Mouse (Mus musculus) heart, postnatal 10 days (tissue): ENCODE measurements around the gene Arhgef17. TPM values are rescaled to one million over a fixed set of nuclear protein-coding genes. Genes with fewer than 3 reads are reported as not detected.
"Not testable (repeated sequence)": the region's sequence is repeated elsewhere in the genome, so short reads cannot be mapped to it uniquely, and the experiment has no call there.

ENCODE experiments used
- DNase-seq, 2 experiments: peaks; one replicate each; pipeline ENCODE4 v3.0.0; 2021
- intact Hi-C: fragments of 180-260 bp; cut with DNase I; formaldehyde crosslinking; loops from one replicate; pipeline ENCODE4 v1.15.1; 2025
- total RNA-seq, 2 experiments: library from RNA; stranded (reverse); gene quantifications; 2 replicates each; pipeline ENCODE4 v1.2.3; 2021

Arhgef17 gene
- total RNA-seq, 2 experiments from 2014 or later: 32.9 to 41.2 TPM

DNA sequence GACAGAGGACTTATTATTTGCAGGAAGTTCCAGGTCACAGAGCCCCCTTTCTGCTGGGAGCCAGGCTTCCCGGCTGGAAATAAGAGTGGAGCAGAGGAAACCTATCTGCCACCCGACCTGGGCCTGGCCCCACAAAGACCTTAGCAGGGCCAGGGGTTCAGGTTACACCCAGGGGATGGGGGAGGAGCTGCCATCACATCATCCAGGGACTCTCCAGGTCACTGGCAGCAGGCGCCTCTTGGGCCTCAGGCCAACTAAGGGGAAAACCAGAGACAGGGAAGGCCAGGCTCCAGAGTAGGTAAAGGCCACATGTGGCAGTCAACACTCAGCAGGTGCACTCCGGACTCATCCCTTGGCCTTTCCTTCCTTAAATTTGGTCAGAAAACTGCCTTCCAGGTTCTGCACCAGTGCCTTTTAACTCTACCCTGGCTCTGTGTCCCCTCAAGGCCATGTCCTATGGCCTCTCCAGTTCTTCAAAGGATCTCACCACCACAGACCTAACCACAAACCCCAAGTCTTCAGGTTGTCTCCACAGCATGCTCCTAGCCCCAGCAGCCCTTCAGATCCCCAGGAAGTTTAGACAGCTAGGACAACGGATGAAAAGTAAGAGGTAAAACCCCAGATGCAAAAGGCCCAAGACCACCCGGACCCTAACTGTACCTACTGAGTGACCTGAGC is 77.6 kb downstream of the Arhgef17 start:
- intact Hi-C loops: no loop called here

DNA sequence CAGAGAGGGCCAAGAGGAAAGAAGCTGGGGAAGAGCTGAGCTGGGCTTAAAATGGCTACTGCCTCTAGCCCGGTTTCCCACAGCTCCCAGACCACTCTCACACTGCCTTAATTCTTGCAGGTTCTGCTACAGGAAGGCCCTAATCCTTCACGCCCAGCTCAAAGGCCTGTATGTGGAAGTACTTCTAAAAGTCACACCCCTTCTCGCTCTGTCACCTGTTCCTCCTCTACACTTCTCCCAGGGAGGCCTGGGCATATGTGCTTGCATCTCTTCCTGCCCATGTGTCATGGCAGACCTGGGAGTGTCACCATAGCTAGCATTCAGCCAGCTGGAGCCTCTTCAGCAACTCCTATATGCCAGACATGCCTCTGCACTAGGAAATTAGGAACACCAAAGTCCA is 78.5 kb downstream of the Arhgef17 start:
- DNase-seq: no peak
- intact Hi-C loops: no loop called here

More for the DNA sequence above, 77.6 kb downstream of the Arhgef17 start:
- peak in 1 of 2 experiments; percentile 38 for DNase-seq

DNA sequence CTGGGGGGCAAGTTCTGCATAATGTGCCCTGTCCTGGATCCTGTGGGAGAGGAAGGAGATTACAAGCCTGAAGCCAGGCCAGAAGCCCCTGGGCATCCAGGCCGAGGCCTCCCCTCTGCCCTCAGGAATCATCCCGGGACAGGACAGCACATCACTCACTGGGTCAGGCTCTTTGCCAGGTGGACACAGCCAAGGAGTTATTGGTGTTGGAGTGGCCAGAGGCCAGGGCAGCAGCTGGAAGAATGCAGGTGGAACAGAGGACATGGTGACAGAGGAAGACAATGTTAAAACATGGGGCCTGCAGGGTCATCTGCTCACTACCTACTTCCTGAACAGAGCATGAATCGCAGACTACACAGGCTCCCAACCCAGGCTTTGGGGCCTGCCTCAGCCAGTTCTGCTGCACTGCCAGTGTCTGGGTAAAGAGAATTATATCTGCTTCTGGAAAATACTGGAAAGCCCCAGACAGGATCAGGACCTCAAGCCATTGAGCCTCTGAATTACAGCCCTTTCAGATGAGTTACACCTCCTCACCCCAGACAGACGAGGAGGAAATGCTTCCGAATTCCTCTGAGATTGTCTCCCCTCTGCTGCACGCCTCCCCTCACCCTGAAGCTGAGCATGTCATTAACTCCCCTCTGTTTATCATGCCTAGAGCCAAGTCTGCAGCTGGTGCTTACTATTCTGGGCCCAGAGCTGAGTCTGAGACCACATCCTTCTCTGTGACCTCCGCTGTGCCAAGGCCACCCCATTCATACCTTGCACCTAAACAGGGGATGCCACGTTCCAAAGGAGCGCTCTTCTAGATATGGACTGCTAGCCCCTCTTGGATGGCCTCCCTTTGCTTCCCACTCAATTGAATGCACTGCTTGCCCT is 80.2 kb downstream of the Arhgef17 start:
- intact Hi-C loops: no loop called here
- peak in 1 of 2 experiments; percentile 39 for DNase-seq

DNA sequence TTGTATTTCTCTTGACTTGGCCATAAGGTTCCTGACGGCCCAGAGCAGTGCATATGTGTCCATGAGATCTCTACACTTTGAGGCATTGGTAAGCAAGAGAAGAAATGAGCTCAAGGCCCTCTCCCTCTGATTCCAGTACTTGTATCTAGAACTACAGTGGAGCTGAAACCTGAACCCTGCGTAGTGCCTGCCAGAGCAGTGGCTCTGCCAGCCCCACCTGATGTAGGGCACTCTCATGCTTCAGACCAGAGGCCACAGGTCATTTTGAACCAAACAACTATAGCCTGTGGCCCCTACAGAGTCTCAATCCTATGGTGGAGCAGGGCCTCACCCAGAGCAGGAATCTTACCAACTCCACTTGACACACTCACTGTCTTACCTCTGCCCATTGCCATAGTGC is 82.4 kb downstream of the Arhgef17 start:
- intact Hi-C loops: loop anchor here (2.0 kb wide), 1 partner anchor 37 kb away; no protein-coding TSS in a partner anchor
- no peak for DNase-seq

DNA sequence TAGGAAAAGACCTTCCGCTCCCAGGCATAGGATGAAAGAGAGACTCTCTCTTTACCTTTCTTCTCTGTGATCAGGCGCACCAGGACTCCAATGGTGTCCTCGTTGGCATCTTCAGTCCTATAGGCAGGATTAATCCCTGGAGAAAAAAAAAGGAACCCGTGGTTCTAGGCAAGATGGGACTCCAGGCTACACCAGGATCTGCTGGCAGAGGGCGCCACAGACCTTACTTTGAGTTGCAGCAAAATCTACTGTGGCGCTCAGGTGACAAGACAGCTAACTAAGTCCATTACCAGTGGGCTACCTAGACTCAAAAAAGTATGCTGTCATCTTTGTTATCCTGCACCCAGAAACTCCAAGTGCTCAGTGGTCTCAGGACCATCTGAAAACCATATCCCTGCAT is 83.2 kb downstream of the Arhgef17 start:
- DNase-seq: peak; percentile 79 to 88
- intact Hi-C loops: loop anchor here (1.0 to 2.0 kb wide), 2 partner anchors 18 to 38 kb away; no protein-coding TSS in a partner anchor

DNA sequence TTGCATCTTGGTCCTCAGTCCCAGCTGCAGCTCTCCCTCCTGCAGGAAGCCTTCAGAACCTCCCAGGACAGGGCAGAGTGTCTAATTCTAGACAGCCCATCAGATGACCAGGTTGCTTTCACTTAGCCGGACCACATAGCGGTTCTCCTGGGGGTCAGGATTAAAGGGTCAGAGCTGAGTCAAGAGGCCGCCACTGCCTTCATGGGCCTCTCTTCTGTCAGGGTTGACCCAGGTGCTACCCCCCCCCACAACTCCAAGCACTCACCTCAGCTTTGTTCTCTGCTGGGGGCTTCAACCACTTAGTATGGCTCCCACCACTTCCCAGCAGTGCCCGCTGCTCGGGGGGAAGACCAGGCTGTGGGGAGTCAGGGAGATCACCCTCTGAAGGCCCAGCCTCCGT is 84.8 kb downstream of the Arhgef17 start:
- no peak for DNase-seq
- intact Hi-C loops: no loop called here

DNA sequence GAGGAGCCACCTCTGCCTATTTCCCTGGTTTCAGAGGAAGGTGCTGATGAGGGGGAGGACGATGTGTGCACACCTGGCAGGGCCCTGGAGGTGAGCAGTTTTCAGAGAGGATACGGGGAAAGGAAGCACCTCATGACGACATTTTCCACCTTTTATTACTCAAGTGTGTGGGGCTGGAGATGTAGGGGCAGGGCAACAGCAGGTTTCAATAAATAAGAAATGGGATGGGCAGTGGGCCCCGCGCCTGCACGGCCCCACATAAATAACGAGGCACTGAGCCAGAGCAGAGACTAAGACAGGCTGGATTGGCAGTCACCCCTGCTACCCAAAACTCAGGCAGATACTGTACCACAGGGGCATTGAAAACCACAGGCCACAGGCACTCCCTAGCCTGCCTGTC is 85.9 kb downstream of the Arhgef17 start:
- peak in 1 of 2 experiments; percentile 10 for DNase-seq
- intact Hi-C loops: not testable (repeated sequence)

DNA sequence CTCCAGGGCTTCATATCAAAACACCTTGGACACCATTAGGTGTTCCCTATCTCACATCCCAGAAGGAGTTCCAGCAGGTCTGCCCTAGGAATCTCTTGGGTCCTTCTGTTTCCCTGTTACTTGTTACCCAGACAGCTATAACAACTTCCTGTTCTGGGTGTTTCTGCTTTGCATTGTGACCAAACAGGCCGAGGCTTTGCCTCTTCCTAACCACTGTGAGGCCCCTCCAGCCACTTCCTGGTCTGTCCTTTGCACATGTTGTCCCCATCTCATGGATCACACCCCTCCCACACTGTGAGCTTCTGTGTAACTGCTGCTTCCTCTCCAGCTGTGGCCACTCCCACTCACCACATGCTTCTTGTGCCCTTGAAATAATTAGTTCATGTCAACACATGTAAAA is 86.5 kb downstream of the Arhgef17 start:
- peak; percentile 71 for DNase-seq
- intact Hi-C loops: no loop called here

DNA sequence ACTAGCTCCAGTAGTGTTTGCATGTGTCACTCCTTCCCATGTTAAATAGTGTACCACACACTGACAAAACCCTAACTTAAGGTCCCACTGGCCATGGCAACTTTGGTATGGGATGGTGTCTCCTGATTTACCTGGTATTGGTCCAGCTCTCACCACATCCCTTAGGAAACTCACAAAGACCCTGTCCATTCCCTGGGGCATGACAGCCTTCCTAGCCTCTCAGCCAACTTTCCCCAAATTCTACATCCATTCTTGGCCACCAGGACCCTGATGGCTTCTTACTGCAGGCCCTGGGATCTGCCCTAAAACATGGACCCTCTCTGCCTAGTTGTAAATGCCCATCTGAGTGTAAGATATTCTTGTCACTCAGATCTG is 86.9 kb downstream of the Arhgef17 start:
- intact Hi-C loops: no loop called here
- DNase-seq: peak in 1 of 2 experiments; percentile 7

DNA sequence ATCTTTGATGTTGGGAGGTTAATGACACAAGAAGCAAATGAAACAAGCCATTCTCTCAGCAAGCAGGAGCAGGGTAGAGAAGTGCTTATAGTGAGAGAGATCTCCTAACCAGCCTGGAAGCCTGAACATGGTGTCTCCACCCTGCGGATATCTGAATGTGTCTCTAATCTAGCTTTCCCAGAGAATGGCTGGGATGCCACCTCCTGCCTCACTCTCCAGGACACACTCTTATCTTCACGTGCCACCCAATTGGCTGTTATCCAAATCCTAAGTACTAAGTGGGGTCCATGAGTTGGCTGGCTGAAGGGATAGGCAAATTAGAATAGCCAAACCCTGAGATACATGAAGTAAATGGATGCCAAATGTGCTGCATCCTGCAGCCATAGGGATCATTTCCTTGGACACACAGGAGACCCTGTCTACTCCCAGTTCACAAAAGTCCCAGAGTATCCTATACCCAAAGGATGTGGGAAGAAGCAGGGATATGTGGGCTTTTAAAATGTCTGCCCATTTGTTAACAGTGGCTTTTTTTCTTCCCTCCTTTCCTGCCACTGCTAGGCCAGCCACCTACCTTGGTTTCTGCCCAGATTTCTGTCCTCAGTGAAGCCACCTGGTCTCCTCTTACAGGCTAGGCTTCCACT is 87.4 kb downstream of the Arhgef17 start:
- intact Hi-C loops: no loop called here
- DNase-seq: peak in 1 of 2 experiments; percentile 8

DNA sequence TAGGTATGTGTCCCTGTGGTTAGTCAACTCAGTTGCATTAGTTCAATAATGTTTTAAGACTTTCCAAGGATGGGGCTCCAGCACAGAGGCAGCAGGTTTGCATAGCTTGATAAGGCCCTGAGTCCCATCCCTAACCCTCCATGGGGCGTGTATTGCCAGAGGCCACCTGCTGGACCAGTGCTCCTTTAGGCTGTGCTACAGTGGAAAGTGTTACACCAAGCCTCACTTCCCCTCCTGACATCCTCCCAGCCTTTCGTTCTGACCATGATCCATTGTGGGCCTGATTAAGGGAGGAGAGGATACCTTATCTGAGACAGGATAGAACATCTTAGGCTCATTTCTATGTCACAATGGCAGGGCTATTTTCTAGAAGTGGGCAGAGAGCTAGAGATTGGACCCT is 88.0 kb downstream of the Arhgef17 start:
- DNase-seq: no peak
- intact Hi-C loops: no loop called here

DNA sequence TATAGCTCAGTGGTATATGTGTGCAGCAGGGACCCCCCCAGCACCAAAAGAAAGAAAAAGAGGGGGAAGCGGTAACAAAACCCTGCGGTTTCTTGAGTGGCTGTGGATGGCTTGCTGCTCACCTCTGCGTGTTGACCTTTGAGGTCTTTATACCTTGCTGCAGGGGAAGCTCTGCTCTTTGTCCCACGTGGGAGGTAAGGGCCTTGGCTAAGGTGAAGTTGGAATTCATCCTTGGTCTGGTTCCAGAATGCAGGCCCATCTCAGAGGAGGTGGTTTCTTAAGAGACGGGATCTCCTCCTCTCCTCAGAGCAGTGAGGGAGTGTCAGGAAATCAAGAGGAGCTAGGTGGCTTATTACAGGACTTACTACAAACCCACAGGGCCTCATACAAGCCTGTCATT is 89.7 kb downstream of the Arhgef17 start:
- DNase-seq: no peak
- intact Hi-C loops: no loop called here

DNA sequence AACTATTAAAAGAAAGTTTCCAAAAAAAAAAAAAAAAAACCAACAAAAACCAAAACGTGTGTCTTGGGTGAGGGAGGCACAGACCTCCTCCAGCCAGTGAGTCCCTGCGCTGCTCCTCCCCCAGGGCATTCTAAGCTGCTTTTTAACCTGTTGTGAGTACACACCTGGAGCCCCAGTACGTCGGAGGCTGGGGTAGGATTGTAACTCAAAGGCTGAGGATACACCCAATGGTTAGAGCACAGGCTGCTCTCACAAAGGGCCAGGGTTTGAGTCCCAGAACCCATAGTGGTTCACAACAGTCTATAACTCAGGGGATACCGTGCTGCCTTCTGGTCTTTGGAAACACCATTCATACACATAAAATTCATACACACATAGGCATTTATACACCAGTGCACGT is 90.3 kb downstream of the Arhgef17 start:
- intact Hi-C loops: no loop called here
- DNase-seq: no peak

DNA sequence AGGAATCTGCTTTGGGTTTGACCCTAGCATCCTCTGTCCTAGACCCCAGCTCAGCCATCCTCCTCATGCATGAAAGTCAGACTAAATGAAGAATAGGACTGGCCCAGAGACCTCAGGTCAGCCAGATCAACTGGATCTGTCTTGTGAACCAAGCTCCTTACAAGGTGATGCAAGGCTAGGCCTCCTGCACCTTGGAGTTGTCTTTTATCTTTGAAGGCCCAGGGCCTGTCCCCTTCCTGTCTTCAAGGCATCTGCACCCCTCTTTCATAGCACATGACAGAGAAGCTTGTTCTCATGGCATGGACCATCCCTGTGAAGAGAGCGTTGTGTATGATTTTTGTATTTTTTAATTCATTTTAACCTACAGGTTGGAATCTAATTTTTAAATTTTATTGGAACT is 91.0 kb downstream of the Arhgef17 start:
- DNase-seq: no peak
- intact Hi-C loops: no loop called here

DNA sequence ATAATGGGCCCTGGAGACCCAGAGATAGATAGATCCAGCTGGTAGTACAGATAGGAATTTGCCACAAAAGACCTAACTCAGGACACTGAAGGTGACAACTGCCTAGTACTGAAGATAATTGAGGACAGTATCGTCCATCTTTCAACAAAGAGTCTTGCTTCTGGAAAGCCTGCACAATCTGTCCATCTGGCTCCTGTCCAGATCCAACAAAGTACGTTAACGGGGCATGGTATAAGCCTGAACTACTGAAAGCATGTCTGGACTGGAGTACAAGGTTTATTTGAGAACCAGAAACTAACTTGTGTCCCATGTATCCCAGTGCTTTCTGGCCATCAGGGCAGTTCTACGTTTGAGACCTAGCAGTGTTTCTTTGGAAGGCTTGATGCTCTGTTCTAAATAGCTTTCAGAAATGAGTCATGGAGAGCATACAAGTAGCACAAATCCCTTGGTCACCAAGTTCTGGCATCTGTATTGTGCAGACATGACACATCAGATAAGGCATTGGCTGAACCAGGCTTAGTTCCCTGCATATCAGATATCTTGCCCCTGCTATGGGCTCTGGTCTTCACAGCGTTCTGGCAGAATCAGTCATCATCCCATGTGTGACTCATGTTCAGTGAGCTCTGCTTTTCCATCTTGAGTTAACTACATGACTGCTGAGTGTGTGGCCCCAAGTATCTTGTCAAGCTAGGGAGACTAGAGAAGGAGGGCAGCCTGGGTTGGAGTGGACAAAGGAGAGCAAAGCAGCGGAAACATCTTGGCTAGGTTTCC is 92.1 kb downstream of the Arhgef17 start:
- DNase-seq: peak in 1 of 2 experiments; percentile 18
- intact Hi-C loops: loop anchor here (10.0 kb wide), 1 partner anchor 65 kb away; no protein-coding TSS in a partner anchor

DNA sequence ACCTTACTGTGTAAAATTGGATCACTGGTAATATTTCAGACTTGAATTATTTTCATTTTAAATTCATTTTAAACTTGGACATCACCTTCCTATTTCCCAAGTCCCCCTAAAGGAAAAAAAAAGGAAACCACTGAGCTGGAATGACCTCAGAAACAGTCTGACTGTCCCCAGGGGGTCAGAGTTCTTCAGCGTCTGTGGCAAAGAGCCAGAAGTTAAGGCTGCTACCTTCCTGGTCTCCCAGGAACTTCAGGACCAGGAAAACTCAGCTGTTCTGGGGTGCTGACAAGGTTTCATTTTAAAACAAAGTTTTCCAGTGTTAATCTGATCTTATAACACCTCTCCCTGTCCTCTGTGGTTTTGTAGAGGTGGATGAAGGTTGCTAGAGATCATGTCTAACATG is 94.2 kb downstream of the Arhgef17 start:
- peak in 1 of 2 experiments; percentile 12 for DNase-seq
- intact Hi-C loops: loop anchor here (10.0 kb wide), 1 partner anchor 63 kb away; no protein-coding TSS in a partner anchor

DNA sequence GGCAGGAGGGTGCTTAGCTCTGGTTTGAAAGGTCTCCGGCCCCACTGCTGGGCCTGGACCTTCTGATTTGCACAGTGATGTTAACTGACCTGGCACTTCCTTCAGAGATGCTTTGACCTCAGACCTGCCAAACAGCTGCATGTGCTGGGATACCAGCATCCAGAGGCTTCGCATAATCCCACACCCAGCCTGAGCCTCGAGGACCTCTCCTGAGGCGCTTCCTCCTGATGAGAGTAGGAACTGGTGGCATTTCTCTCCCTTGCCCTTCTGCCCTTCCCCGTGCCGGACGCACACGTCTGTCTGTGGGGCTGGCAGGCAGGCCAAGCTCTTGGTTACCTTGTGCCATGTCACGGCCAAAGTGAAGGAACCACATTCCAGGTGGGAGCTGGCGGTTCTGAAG is 95.2 kb downstream of the Arhgef17 start:
- intact Hi-C loops: loop anchor here (10.0 kb wide), 1 partner anchor 62 kb away; no protein-coding TSS in a partner anchor
- DNase-seq: no peak

DNA sequence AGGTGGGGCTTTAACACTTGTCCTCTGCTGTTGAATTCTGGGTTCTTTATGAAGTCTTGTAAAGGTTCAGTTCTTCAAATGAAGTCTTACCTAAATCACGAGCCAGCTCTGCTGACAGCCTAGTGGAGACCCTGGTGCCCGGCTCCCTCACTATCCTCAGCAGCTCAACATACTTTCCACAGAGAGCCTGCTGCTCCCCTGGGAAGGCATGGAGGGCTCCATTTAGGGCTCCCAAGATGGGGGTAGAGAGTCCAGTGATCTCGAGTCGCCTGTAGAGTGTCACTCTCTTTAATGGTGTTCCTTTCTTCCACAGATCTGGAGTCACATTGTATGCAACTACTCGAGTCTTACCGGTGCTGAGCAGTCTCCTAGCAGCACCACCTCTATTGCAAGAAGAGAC is 96.2 kb downstream of the Arhgef17 start:
- no peak for DNase-seq
- intact Hi-C loops: loop anchor here (10.0 kb wide), 1 partner anchor 61 kb away; no protein-coding TSS in a partner anchor

DNA sequence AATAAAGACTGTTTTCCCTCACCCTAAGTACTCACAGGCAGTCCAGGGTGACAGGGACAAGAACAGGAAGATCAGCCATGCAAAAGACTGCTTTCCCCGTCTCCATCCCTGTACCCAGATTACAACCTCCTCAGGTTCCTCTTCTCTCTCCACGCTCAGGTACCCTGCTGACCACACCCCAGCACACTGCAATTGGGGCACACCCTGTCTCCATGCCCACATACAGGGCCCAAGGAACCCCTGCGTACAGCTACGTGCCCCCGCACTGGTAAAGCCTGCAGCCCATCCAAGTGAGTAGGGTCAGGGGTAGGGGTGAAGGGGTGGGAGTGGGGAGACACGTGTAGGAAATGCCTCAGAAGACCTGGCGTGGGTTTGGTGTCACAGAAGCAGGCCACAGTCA is 96.7 kb downstream of the Arhgef17 start:
- intact Hi-C loops: loop anchor here (10.0 kb wide), 1 partner anchor 60 kb away; no protein-coding TSS in a partner anchor
- DNase-seq: no peak

DNA sequence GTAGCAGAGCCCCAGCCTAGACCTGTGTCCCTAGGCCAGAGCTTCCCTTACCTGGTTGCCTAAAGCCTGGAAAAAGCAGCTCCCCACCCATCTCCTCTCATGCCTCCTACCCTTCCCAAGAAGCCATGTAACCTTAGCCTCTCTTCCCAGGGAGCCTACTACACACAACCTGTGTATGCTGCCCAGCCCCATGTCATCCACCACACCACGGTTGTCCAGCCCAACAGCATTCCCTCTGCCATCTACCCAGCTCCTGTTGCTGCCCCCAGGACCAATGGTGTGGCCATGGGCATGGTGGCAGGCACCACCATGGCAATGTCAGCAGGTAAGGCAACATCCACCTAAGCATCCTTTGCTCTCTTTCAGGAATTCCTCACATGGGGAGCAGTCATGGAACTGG is 98.0 kb downstream of the Arhgef17 start:
- no peak for DNase-seq
- intact Hi-C loops: loop anchor here (10.0 kb wide), 1 partner anchor 59 kb away; no protein-coding TSS in a partner anchor
